Mouse (Mus musculus) C2C12 (cell line): ENCODE data around the gene Sall4.

Experiments used
- CTCF ChIP-seq: IDR thresholded peaks from one replicate; pipeline ENCODE4 v1.5.1; 2011; ENCODE audit not compliant: control insufficient read depth, insufficient read depth, insufficient read length
- FOSL1 ChIP-seq: IDR thresholded peaks from one replicate; pipeline ENCODE4 v1.8.0; 2011; ENCODE audit warnings: mild to moderate bottlenecking, low read length; ENCODE audit not compliant: poor library complexity, insufficient read depth, severe bottlenecking
- MAX ChIP-seq: IDR thresholded peaks from one replicate; pipeline ENCODE4 v1.6.1; 2011; ENCODE audit warnings: mild to moderate bottlenecking, control low read depth
- MYOD1 ChIP-seq: IDR thresholded peaks from one replicate; pipeline ENCODE4 v1.6.1; 2011; ENCODE audit warnings: low read depth; ENCODE audit not compliant: control insufficient read depth, insufficient read length
- USF1 ChIP-seq: IDR thresholded peaks from one replicate; pipeline ENCODE4 v1.6.1; 2011; ENCODE audit warnings: low read depth, mild to moderate bottlenecking, control low read depth, moderate library complexity

DNA sequence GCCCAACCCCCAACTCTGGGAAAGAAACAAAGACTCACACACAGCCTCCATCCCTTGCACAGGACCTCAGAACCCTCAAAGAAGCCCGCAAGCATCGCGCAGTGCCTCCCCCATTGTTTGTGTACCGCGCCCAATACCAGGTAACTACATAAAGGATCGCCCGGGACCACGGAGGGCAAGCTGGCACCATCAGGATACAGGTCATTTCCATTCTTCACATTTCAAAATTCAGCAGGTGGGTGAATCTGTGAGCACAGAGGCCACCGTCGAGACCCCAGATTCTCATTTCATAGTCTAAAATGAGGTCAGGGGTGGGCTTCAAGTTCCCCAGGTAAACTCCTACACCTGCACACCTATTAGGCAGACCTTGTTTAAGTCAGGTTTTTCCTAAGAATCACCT, 27.2 kb downstream of the Sall4 start:
- TF ChIP-seq MYOD1 (no peak), CTCF (no peak), USF1 (no peak), MAX (no peak), FOSL1 (no peak)
